Mouse (Mus musculus): ENCODE results near the gene Umad1. TPM values are rescaled to one million over a fixed set of nuclear protein-coding genes. Genes with fewer than 3 reads are reported as not detected.

Umad1 gene
- total RNA-seq, 4 experiments from 2014 or later: 42.1 to 56.8 (median 44.8) TPM

Other genes with a start within 250 kb of the Umad1 start
- under 1 TPM; 0.39 to 0.62 (median 0.56) TPM for gene Col28a1, start 66.7 kb upstream of the Umad1 start, total RNA-seq (2022)
- gene Mios, start 50.1 kb upstream of the Umad1 start, total RNA-seq (2022): 10 to 100 TPM; 23.9 to 26.0 (median 25.4) TPM
- gene Rpa3, start 115 bp upstream of the Umad1 start, total RNA-seq (2022): 10 to 100 TPM; 14.9 to 17.9 (median 15.7) TPM
- 10 to 100 TPM in 2 of 4 experiments, 1 to 10 TPM in 2; 7.1 to 11.2 (median 10.4) TPM for gene Gm45062, start 162 bp downstream of the Umad1 start, total RNA-seq (2022)

Measured in left cerebral cortex, adult 8-10 months (tissue).